Mouse (Mus musculus): ENCODE results near the gene B9d1. TPM values are rescaled to one million over a fixed set of nuclear protein-coding genes. Genes with fewer than 3 reads are reported as not detected.

B9d1 gene
- polyA plus RNA-seq, 1 experiment: 3.4 TPM

GRCm38 (mm10) chr11:61537362-61537761, 32.4 kb downstream of the B9d1 start:
- Histone ChIP-seq H3K36me3 (ENCODE audit: control insufficient read depth, insufficient read depth, low read length) (no peaks in the 10 kb centered on the region), H3K27ac (ENCODE audit: insufficient read depth, low read length) (no peak overlapping the region), H3K27me3 (ENCODE audit: control insufficient read depth, insufficient read depth, low read length) (no peaks in the 10 kb centered on the region), H3K4me1 (ENCODE audit: control insufficient read depth, insufficient read depth, insufficient read length) (no peaks in the 10 kb centered on the region), H3K4me3 (ENCODE audit: extremely low read depth, insufficient read depth, insufficient read length) (no peak overlapping the region)
- no peak for DNase-seq (ENCODE audit: low read depth in 1 of 2, low spot score in 2 of 2)
- TF ChIP-seq POLR2A (IDR thresholded peaks at IDR 0.05; ENCODE audit: low read depth, low read length) (no peak), CTCF (IDR thresholded peaks at IDR 0.05; ENCODE audit: extremely low read depth, insufficient read depth, insufficient read length, insufficient replicate concordance) (no peak)
- 90% methylated on average over 3 of the region's 3 CpGs for WGBS

GRCm38 (mm10) chr11:61540642-61541041, 35.7 kb downstream of the B9d1 start:
- Histone ChIP-seq H3K4me1 (ENCODE audit: control insufficient read depth, insufficient read depth, insufficient read length) (no peaks in the 10 kb centered on the region), H3K36me3 (ENCODE audit: control insufficient read depth, insufficient read depth, low read length) (no peaks in the 10 kb centered on the region), H3K4me3 (ENCODE audit: extremely low read depth, insufficient read depth, insufficient read length) (no peak overlapping the region), H3K27me3 (ENCODE audit: control insufficient read depth, insufficient read depth, low read length) (no peaks in the 10 kb centered on the region), H3K27ac (ENCODE audit: insufficient read depth, low read length) (no peak overlapping the region)
- WGBS: 94% methylated on average over 7 of the region's 7 CpGs
- TF ChIP-seq CTCF (IDR thresholded peaks at IDR 0.05; ENCODE audit: extremely low read depth, insufficient read depth, insufficient read length, insufficient replicate concordance): no peak
- TF ChIP-seq POLR2A (IDR thresholded peaks at IDR 0.05; ENCODE audit: low read depth, low read length): no peak
- no peak for DNase-seq (ENCODE audit: low read depth in 1 of 2, low spot score in 2 of 2)

- no peak for DNase-seq (ENCODE audit: low read depth in 1 of 2, low spot score in 2 of 2)
- H3K27ac ChIP-seq (ENCODE audit: insufficient read depth, low read length): no peak overlapping the region
- TF ChIP-seq POLR2A (IDR thresholded peaks at IDR 0.05; ENCODE audit: low read depth, low read length) (no peak), CTCF (IDR thresholded peaks at IDR 0.05; ENCODE audit: extremely low read depth, insufficient read depth, insufficient read length, insufficient replicate concordance) (no peak)
- H3K36me3 ChIP-seq (ENCODE audit: control insufficient read depth, insufficient read depth, low read length): no peaks in the 10 kb centered on the region
- no peaks in the 10 kb centered on the region for H3K4me1 ChIP-seq (ENCODE audit: control insufficient read depth, insufficient read depth, insufficient read length)
- no peak overlapping the region for H3K4me3 ChIP-seq (ENCODE audit: extremely low read depth, insufficient read depth, insufficient read length)
- no peaks in the 10 kb centered on the region for H3K27me3 ChIP-seq (ENCODE audit: control insufficient read depth, insufficient read depth, low read length)
- 82% methylated on average over 2 of the region's 2 CpGs for WGBS
These were observed 36.2 kb downstream of the B9d1 start for GRCm38 (mm10) chr11:61541106-61541505.

DNA sequence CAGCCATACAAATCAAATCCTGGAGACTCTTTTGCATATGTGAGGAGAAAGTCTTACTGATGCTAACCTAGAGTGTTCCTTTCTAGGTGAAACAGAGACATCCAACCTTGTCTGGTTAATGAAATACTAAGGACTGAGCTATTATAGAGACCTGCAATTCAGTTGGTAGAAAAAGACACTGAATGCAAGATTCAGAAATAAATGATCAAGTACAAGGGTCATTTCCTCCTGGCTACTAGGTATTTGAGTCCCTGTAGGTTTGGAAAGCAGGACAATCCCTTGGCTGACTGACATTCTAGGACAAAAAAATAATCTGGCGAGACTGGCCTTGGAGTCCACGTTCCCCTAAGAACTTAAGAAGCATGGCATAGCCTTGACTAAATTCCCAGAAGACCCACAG, 40.6 kb downstream of the B9d1 start:
- H3K4me1 ChIP-seq (ENCODE audit: control insufficient read depth, insufficient read depth, insufficient read length): no peaks in the 10 kb centered on the region
- H3K4me3 ChIP-seq (ENCODE audit: extremely low read depth, insufficient read depth, insufficient read length): no peak overlapping the region
- no peaks in the 10 kb centered on the region for H3K27me3 ChIP-seq (ENCODE audit: control insufficient read depth, insufficient read depth, low read length)
- WGBS: 81% methylated on average over 2 of the region's 2 CpGs
- no peak for DNase-seq (ENCODE audit: low read depth in 1 of 2, low spot score in 2 of 2)
- H3K36me3 ChIP-seq (ENCODE audit: control insufficient read depth, insufficient read depth, low read length): no peaks in the 10 kb centered on the region
- TF ChIP-seq CTCF (IDR thresholded peaks at IDR 0.05; ENCODE audit: extremely low read depth, insufficient read depth, insufficient read length, insufficient replicate concordance) (no peak), POLR2A (IDR thresholded peaks at IDR 0.05; ENCODE audit: low read depth, low read length) (no peak)
- H3K27ac ChIP-seq (ENCODE audit: insufficient read depth, low read length): no peak overlapping the region

GRCm38 (mm10) chr11:61546452-61546851, 41.5 kb downstream of the B9d1 start:
- Histone ChIP-seq H3K4me1 (ENCODE audit: control insufficient read depth, insufficient read depth, insufficient read length) (no peaks in the 10 kb centered on the region; the same call in 1 of the 2 replicates), H3K27me3 (ENCODE audit: control insufficient read depth, insufficient read depth, low read length) (no peaks in the 10 kb centered on the region), H3K27ac (ENCODE audit: insufficient read depth, low read length) (no peak overlapping the region), H3K4me3 (ENCODE audit: extremely low read depth, insufficient read depth, insufficient read length) (no peak overlapping the region), H3K36me3 (ENCODE audit: control insufficient read depth, insufficient read depth, low read length) (no peaks in the 10 kb centered on the region)
- 88% methylated on average over 10 of the region's 10 CpGs for WGBS
- no peak for DNase-seq (ENCODE audit: low read depth in 1 of 2, low spot score in 2 of 2)
- TF ChIP-seq CTCF (IDR thresholded peaks at IDR 0.05; ENCODE audit: extremely low read depth, insufficient read depth, insufficient read length, insufficient replicate concordance): no peak
- TF ChIP-seq POLR2A (IDR thresholded peaks at IDR 0.05; ENCODE audit: low read depth, low read length): no peak

GRCm38 (mm10) chr11:61547710-61548109, 42.8 kb downstream of the B9d1 start:
- Histone ChIP-seq H3K4me3 (ENCODE audit: extremely low read depth, insufficient read depth, insufficient read length) (no peak overlapping the region), H3K27ac (ENCODE audit: insufficient read depth, low read length) (no peak overlapping the region), H3K27me3 (ENCODE audit: control insufficient read depth, insufficient read depth, low read length) (peaks cover 2% of the 10 kb centered on the region; the same call in 1 of the 2 replicates), H3K4me1 (ENCODE audit: control insufficient read depth, insufficient read depth, insufficient read length) (no peaks in the 10 kb centered on the region; the same call in 1 of the 2 replicates), H3K36me3 (ENCODE audit: control insufficient read depth, insufficient read depth, low read length) (no peaks in the 10 kb centered on the region)
- no peak for TF ChIP-seq POLR2A (IDR thresholded peaks at IDR 0.05; ENCODE audit: low read depth, low read length)
- no peak for TF ChIP-seq CTCF (IDR thresholded peaks at IDR 0.05; ENCODE audit: extremely low read depth, insufficient read depth, insufficient read length, insufficient replicate concordance)
- DNase-seq (ENCODE audit: low read depth in 1 of 2, low spot score in 2 of 2): no peak
- 85% methylated on average over 4 of the region's 4 CpGs for WGBS

DNA sequence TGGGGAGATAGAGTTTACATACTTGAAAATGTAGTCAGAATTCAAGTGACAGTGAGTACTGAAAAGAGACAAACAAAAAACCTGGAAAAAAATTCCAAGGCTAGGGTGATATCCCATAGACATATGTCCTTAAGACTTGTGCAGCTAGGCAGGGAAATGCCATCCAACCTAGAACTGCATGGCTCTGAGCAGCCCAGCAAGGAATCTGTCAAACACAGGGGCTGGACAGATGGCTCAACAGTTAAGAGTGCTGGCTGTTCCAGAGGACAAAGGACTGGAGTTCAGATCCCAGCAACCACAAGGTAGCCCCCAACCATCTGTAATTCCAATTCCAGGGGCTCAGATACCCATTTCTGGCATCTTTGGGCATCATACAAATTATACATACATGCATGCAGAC, 45.7 kb downstream of the B9d1 start:
- no peak for TF ChIP-seq CTCF (IDR thresholded peaks at IDR 0.05; ENCODE audit: extremely low read depth, insufficient read depth, insufficient read length, insufficient replicate concordance)
- no peak for TF ChIP-seq POLR2A (IDR thresholded peaks at IDR 0.05; ENCODE audit: low read depth, low read length)
- H3K4me1 ChIP-seq (ENCODE audit: control insufficient read depth, insufficient read depth, insufficient read length): no peaks in the 10 kb centered on the region; the same call in 1 of the 2 replicates
- no peak for DNase-seq (ENCODE audit: low read depth in 1 of 2, low spot score in 2 of 2)
- H3K27me3 ChIP-seq (ENCODE audit: control insufficient read depth, insufficient read depth, low read length): peaks cover 2% of the 10 kb centered on the region; the same call in 1 of the 2 replicates
- no peak overlapping the region for H3K27ac ChIP-seq (ENCODE audit: insufficient read depth, low read length)
- no peak overlapping the region for H3K4me3 ChIP-seq (ENCODE audit: extremely low read depth, insufficient read depth, insufficient read length)
- H3K36me3 ChIP-seq (ENCODE audit: control insufficient read depth, insufficient read depth, low read length): no peaks in the 10 kb centered on the region

Measured in spleen, adult 2 months (tissue).